Mouse (Mus musculus): ENCODE measurements around the gene Tmem184c.

- TF ChIP-seq POLR2A (IDR thresholded peaks at IDR 0.05; ENCODE audit: extremely low read depth, insufficient read depth, low read length) = no peak
- TF ChIP-seq CTCF (IDR thresholded peaks at IDR 0.05; ENCODE audit: low read depth, low read length) = no peak
Measured at GRCm38 (mm10) chr8:77633211-77633610, 22.7 kb upstream of the Tmem184c start.
